Mouse (Mus musculus): ENCODE results near the gene Fktn. TPM values are rescaled to one million over a fixed set of nuclear protein-coding genes. Genes with fewer than 3 reads are reported as not detected.

Gene Fktn
- polyA plus RNA-seq, 1 experiment from 2014 or later, result 28.7 TPM

DNA sequence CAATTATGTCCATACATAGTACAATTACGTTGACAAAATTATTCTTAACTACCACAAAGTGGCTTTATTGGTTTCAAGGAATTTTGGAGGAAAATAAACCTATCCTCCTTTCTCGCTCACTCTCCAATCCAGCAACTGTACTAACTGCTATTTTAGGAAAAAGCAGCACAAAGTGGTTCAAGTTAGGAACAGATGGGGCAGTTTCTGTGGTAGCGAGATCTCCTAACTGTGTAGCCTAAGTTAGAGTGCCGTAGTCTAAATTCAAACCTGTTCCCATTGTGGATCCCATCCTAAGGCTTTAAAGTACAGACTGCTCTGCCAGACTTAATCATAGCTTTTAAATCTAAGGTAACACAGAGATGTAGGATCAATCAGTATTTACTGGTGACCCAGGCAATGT is 45.0 kb downstream of the Fktn start:
- ATAC-seq, result no peak
- H3K4me3 ChIP-seq (ENCODE audit: low read length), result no peak overlapping the region
- H3K9ac ChIP-seq (ENCODE audit: low read depth, low read length), result no peak overlapping the region
- H3K9me3 ChIP-seq (ENCODE audit: control insufficient read depth, low read length), result no peaks in the 10 kb centered on the region
- H3K27ac ChIP-seq (ENCODE audit: low read depth, low read length), result no peak overlapping the region
- peaks cover 16% of the 10 kb centered on the region for H3K36me3 ChIP-seq (ENCODE audit: control insufficient read depth, insufficient read depth, low read length)
- 94% methylated on average over 4 of the region's 4 CpGs for whole genome bisulfite sequencing
- no peak overlapping the region for H3K4me2 ChIP-seq (ENCODE audit: low read length)
- no peaks in the 10 kb centered on the region for H3K4me1 ChIP-seq (ENCODE audit: control insufficient read depth, insufficient read depth, low read depth, low read length)
- H3K27me3 ChIP-seq (replicated peaks; ENCODE audit: control insufficient read depth, insufficient read depth, low read length), result no peaks in the 10 kb centered on the region

DNA sequence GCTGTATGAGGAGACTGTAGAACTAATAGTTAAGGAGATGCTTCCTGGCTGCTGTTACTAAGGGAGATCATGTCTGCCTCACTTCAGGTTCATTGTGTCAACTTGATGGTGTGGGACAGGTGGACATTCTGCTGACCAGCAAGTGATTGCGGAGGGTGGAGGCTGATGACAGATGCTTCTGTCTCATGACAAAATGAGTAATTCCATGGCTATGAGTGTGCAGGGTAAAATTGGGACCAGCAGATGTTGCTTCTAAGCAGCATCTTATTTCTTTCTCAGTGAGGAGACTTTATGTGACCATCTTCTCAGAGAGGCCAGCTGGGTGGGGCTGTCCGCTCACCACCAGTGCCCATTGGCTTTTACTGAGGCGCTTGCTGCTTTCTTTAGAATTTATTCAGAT is 45.9 kb downstream of the Fktn start:
- H3K4me1 ChIP-seq (ENCODE audit: control insufficient read depth, insufficient read depth, low read depth, low read length), result no peaks in the 10 kb centered on the region
- H3K4me3 ChIP-seq (ENCODE audit: low read length), result no peak overlapping the region
- WGBS, result 91% methylated on average over 3 of the region's 3 CpGs
- no peak overlapping the region for H3K4me2 ChIP-seq (ENCODE audit: low read length)
- no peaks in the 10 kb centered on the region for H3K9me3 ChIP-seq (ENCODE audit: control insufficient read depth, low read length)
- ATAC-seq, result no peak
- no peak overlapping the region for H3K9ac ChIP-seq (ENCODE audit: low read depth, low read length)
- H3K27ac ChIP-seq (ENCODE audit: low read depth, low read length), result no peak overlapping the region
- H3K36me3 ChIP-seq (ENCODE audit: control insufficient read depth, insufficient read depth, low read length), result peaks cover 22% of the 10 kb centered on the region
- H3K27me3 ChIP-seq (replicated peaks; ENCODE audit: control insufficient read depth, insufficient read depth, low read length), result no peaks in the 10 kb centered on the region

DNA sequence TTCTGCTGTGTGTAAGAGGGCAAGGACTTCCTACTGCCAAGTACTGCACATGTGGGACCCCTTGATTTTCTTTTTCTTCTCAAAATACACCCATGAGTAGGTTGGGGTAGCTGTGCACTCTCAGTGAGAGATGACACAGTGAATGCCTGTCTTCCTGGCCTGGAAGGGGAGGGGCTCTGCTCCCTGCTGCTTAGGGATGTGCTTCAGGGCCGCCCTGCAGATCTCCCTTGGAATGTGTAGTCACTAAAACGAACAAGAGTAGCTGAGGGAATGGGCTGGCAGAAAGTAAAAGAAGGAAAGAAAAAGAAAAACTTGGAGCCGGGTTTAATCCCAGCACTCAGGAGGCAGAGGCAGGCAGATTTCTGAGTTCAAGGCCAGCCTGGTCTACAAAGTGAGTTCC is 48.7 kb downstream of the Fktn start:
- Histone ChIP-seq H3K27ac (ENCODE audit: low read depth, low read length) (no peak overlapping the region), H3K4me3 (ENCODE audit: low read length) (no peak overlapping the region), H3K4me2 (ENCODE audit: low read length) (no peak overlapping the region), H3K9me3 (ENCODE audit: control insufficient read depth, low read length) (no peaks in the 10 kb centered on the region), H3K27me3 (replicated peaks; ENCODE audit: control insufficient read depth, insufficient read depth, low read length) (no peaks in the 10 kb centered on the region), H3K36me3 (ENCODE audit: control insufficient read depth, insufficient read depth, low read length) (peaks cover 22% of the 10 kb centered on the region), H3K9ac (ENCODE audit: low read depth, low read length) (no peak overlapping the region), H3K4me1 (ENCODE audit: control insufficient read depth, insufficient read depth, low read depth, low read length) (no peaks in the 10 kb centered on the region)
- no peak for ATAC-seq
- 59% methylated on average over 3 of the region's 3 CpGs for WGBS

DNA sequence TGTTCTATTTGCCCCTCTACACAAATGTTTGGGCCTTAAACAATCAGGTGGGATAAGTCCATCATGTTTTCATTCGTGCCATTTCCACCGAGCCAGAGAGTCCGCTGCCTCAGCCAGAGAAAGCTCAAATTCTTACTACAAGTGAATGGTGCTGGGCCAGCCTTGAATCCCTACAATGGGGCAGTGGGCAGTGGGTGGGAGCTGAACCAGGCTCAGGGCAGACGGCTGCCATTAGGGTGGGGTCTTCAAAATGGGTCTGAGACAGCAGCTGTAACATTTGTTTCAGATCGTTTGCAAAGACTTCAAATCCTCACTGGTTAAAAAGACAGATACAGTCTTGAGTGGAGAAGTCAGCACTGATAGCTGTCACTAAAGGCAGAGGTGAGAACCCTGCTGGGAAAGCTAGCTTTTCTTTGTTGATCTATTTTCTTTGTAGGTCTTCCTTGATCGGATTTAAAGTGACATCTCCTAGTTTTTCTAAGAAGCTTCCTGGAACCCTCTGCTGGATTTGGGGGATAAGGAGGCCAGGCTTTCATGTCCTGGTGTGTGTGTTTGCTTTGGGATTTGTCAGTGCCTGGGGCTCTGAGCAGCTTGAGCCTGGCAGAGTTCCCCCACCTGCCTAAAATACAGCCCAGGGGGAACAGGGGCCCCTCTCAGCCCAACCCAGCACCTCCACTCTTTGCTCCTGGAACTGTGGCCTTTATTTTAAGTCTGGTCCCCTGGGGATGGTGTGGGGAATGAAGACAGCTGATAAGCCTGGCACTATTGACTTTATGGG is 57.3 kb downstream of the Fktn start:
- Histone ChIP-seq H3K36me3 (ENCODE audit: control insufficient read depth, insufficient read depth, low read length) (no peaks in the 10 kb centered on the region; the same call in 1 of the 2 replicates), H3K9ac (ENCODE audit: low read depth, low read length) (no peak overlapping the region), H3K4me3 (ENCODE audit: low read length) (no peak overlapping the region), H3K27me3 (replicated peaks; ENCODE audit: control insufficient read depth, insufficient read depth, low read length) (no peaks in the 10 kb centered on the region; the same call in 1 of the 2 replicates), H3K4me2 (ENCODE audit: low read length) (no peak overlapping the region), H3K27ac (ENCODE audit: low read depth, low read length) (no peak overlapping the region), H3K4me1 (ENCODE audit: control insufficient read depth, insufficient read depth, low read depth, low read length) (no peaks in the 10 kb centered on the region), H3K9me3 (ENCODE audit: control insufficient read depth, low read length) (no peaks in the 10 kb centered on the region)
- ATAC-seq, result no peak
- 33% methylated on average over 6 of the region's 6 CpGs for WGBS

DNA sequence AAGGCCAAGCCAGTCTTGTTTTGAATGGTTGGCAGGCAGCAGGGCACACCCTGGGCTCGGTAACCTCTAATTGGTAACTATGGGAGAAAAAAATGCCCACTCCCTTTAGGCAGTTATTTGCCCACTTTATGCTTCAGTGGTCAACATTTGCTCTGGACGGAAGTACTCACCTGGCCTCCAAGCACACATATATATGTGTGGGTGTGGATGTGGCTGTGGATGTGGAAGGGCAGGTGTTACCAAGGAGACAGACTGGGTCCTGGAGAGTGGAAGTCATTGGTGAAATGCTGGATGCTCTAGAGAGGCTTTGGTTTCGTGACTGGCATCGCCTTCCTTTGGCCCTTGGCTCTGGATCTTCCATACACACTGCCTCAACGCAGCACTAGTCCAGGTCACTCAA is 58.2 kb downstream of the Fktn start:
- WGBS, result 71% methylated on average over 5 of the region's 5 CpGs
- Histone ChIP-seq H3K4me3 (ENCODE audit: low read length) (no peak overlapping the region), H3K9me3 (ENCODE audit: control insufficient read depth, low read length) (peaks cover 2% of the 10 kb centered on the region; the same call in 1 of the 2 replicates), H3K4me1 (ENCODE audit: control insufficient read depth, insufficient read depth, low read depth, low read length) (no peaks in the 10 kb centered on the region), H3K4me2 (ENCODE audit: low read length) (no peak overlapping the region), H3K27ac (ENCODE audit: low read depth, low read length) (no peak overlapping the region), H3K27me3 (replicated peaks; ENCODE audit: control insufficient read depth, insufficient read depth, low read length) (no peaks in the 10 kb centered on the region; the same call in 1 of the 2 replicates), H3K9ac (ENCODE audit: low read depth, low read length) (no peak overlapping the region), H3K36me3 (ENCODE audit: control insufficient read depth, insufficient read depth, low read length) (no peaks in the 10 kb centered on the region; the same call in 1 of the 2 replicates)
- ATAC-seq, result no peak

DNA sequence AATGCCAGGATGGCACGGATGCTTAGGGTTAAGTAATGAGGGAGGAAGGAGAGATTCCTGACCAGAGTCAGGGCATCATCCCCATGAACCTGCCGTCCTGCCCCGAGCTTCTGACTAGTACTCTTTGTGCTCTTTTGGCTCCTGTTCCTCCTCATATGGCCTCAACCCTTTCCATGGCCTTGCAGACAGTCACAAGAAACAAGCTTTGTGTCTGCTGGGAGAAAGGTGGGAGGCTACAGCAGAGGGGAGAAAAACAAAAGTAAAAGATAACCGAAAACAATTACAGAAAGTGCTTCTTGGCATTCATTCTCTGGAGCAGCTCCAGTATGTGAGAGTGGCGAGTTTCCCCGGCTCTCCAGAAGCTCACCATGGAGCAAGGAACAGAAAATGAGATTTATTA is 60.1 kb downstream of the Fktn start:
- Histone ChIP-seq H3K4me2 (ENCODE audit: low read length) (no peak overlapping the region), H3K27me3 (replicated peaks; ENCODE audit: control insufficient read depth, insufficient read depth, low read length) (no peaks in the 10 kb centered on the region; the same call in 1 of the 2 replicates), H3K36me3 (ENCODE audit: control insufficient read depth, insufficient read depth, low read length) (no peaks in the 10 kb centered on the region), H3K4me3 (ENCODE audit: low read length) (no peak overlapping the region), H3K4me1 (ENCODE audit: control insufficient read depth, insufficient read depth, low read depth, low read length) (no peaks in the 10 kb centered on the region), H3K9me3 (ENCODE audit: control insufficient read depth, low read length) (peaks cover 2% of the 10 kb centered on the region; the same call in 1 of the 2 replicates), H3K9ac (ENCODE audit: low read depth, low read length) (no peak overlapping the region), H3K27ac (ENCODE audit: low read depth, low read length) (no peak overlapping the region)
- no peak for ATAC-seq
- 47% methylated on average over 6 of the region's 6 CpGs for WGBS

DNA sequence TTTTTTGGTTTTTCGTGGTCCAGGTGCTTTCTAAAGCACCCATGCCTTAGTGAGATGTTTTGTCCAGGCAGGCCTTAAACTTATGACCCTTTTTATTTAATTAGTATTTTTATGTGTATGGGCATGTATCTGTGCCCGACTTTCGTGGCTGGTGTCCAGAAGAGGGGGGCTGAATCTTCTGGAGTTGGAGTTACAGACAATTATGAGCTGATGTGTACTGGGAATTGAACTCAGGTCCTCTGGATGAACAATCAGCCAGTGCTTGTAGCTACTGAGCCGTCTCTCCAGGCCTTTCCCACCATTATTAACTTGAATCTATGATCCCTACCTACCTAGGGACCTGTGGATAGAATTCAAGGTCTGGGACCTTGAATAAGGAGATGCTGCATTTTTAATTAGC is 67.6 kb downstream of the Fktn start:
- 61% methylated on average over 4 of the region's 4 CpGs for WGBS
- Histone ChIP-seq H3K27ac (ENCODE audit: low read depth, low read length) (no peak overlapping the region), H3K27me3 (replicated peaks; ENCODE audit: control insufficient read depth, insufficient read depth, low read length) (peaks cover 7% of the 10 kb centered on the region), H3K4me3 (ENCODE audit: low read length) (no peak overlapping the region), H3K9me3 (ENCODE audit: control insufficient read depth, low read length) (peaks cover 2% of the 10 kb centered on the region; the same call in 1 of the 2 replicates), H3K9ac (ENCODE audit: low read depth, low read length) (no peak overlapping the region), H3K36me3 (ENCODE audit: control insufficient read depth, insufficient read depth, low read length) (no peaks in the 10 kb centered on the region), H3K4me1 (ENCODE audit: control insufficient read depth, insufficient read depth, low read depth, low read length) (peaks cover 11% of the 10 kb centered on the region), H3K4me2 (ENCODE audit: low read length) (no peak overlapping the region)
- no peak for ATAC-seq

DNA sequence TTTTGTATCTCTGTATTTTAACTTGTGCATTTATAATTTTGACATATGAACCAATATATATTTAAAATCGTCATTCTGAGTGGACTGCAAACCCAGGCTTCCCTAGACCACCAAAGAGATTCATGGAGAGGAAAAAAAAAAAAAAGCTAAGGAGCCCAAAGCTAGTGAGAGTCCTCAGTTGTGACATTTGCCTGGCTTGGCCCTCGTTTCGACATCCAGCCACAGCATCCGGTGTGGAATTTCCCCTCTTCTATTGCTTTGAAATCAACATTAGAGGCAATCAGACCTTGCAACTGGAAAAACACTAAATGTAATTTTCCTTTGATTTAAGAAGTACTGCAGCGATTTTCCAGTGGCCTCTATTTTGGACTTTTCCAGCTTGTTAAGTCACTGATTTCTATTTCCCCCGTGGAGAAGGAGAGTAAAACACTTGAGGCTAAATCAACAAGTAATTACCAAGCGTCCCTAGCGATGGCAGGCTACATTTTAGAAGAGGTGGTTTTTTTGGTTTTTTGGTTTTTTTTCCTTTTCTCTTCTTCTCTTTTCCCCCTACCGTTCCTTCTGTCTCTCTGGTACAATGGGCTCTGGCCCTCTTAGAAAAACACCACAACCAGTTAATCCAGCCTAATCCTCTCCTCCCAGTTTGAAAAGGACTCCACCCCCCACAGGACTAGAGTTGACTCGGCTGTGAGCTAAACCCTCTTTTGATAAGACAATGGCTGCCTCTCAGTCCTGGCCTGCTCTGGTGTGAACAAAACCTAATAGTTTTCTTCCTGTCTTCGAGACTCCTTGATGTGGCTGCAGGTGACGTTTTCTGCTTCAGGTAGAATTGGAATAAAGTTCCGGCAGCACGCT is 68.6 kb downstream of the Fktn start:
- Histone ChIP-seq H3K27ac (ENCODE audit: low read depth, low read length) (no peak overlapping the region), H3K4me1 (ENCODE audit: control insufficient read depth, insufficient read depth, low read depth, low read length) (peaks cover 11% of the 10 kb centered on the region), H3K4me2 (ENCODE audit: low read length) (no peak overlapping the region), H3K9me3 (ENCODE audit: control insufficient read depth, low read length) (no peaks in the 10 kb centered on the region), H3K4me3 (ENCODE audit: low read length) (no peak overlapping the region), H3K27me3 (replicated peaks; ENCODE audit: control insufficient read depth, insufficient read depth, low read length) (peaks cover 7% of the 10 kb centered on the region), H3K36me3 (ENCODE audit: control insufficient read depth, insufficient read depth, low read length) (no peaks in the 10 kb centered on the region), H3K9ac (ENCODE audit: low read depth, low read length) (no peak overlapping the region)
- ATAC-seq, result no peak
- 25% methylated on average over 14 of the region's 14 CpGs for WGBS

DNA sequence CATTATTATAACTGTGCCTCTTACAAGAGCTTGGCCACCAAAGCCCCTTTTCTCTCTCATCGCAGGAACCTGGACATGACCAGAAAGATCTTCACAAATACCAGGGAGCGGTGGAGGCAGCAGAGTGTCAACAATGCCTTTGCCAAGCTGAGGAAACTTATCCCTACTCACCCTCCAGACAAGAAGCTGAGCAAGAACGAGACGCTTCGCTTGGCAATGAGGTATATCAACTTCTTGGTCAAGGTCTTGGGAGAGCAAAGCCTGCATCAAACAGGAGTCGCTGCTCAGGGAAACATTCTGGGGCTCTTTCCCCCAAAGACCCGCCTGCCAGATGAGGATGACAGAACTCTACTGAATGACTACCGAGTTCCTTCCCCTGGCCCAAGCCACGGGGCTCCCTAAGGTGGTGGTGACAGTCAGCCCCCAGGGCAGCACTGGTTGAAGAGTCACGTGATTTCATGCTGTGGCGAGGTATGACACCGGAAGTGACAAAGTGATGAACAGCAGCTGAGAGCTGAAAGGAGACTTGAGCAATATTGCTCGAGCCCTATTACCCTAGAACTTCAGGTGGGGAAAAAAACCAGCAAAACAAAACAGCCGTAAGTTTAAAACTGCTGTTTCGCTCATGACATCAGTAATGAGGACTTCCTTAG is 72.1 kb downstream of the Fktn start:
- H3K4me3 ChIP-seq (ENCODE audit: low read length), result no peak overlapping the region
- no peak overlapping the region for H3K4me2 ChIP-seq (ENCODE audit: low read length)
- H3K27ac ChIP-seq (ENCODE audit: low read depth, low read length), result no peak overlapping the region
- H3K9ac ChIP-seq (ENCODE audit: low read depth, low read length), result no peak overlapping the region
- 83% methylated on average over 15 of the region's 15 CpGs for WGBS
- no peaks in the 10 kb centered on the region for H3K27me3 ChIP-seq (replicated peaks; ENCODE audit: control insufficient read depth, insufficient read depth, low read length)
- ATAC-seq, result no peak
- H3K36me3 ChIP-seq (ENCODE audit: control insufficient read depth, insufficient read depth, low read length), result no peaks in the 10 kb centered on the region
- H3K9me3 ChIP-seq (ENCODE audit: control insufficient read depth, low read length), result no peaks in the 10 kb centered on the region
- no peaks in the 10 kb centered on the region for H3K4me1 ChIP-seq (ENCODE audit: control insufficient read depth, insufficient read depth, low read depth, low read length)

Measured in hindbrain, embryonic 16.5 days (tissue).